Mouse (Mus musculus): ENCODE data around the gene Pld4.
"Not testable (repeated sequence)": the region's sequence is repeated elsewhere in the genome, so short reads cannot be mapped to it uniquely, and the experiment has no call there.

Gene Pld4

GRCm38 (mm10) chr12:112804046-112804445 lies 43.6 kb downstream of the Pld4 start:
- no peak for DNase-seq

DNA sequence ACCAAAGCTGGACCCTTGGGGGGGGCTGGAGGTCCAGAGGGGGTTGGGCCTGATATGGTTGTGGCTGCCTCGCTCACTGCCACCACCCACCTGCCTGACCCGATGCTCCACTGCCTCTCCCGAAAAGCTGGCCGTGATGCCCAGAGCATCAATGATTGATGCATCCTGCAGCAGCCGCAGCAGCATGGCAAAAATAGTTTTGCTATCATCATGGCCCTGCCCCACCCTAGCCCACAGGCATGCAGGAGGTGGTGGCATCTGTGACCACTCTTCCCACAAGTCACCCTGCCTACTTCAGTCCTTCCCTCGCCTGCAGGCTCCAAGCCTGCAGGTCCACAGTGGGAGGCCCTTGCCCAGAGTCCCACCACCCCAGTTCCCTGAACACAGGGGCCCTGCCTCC lies 45.6 kb downstream of the Pld4 start:
- DNase-seq, result no peak

GRCm38 (mm10) chr12:112807796-112808195 lies 47.3 kb downstream of the Pld4 start:
- DNase-seq, result no peak

- DNase-seq, result no peak
Measured at GRCm38 (mm10) chr12:112808212-112808586, 47.7 kb downstream of the Pld4 start.

GRCm38 (mm10) chr12:112808587-112809364 lies 48.3 kb downstream of the Pld4 start, which contains the start of gene Clba1:
TSS of gene Clba1 (plus strand) at chr12:112808937.
- peak; percentile 89 for DNase-seq

- DNase-seq, result no peak
Measured at GRCm38 (mm10) chr12:112809641-112810040, 49.2 kb downstream of the Pld4 start.

DNA sequence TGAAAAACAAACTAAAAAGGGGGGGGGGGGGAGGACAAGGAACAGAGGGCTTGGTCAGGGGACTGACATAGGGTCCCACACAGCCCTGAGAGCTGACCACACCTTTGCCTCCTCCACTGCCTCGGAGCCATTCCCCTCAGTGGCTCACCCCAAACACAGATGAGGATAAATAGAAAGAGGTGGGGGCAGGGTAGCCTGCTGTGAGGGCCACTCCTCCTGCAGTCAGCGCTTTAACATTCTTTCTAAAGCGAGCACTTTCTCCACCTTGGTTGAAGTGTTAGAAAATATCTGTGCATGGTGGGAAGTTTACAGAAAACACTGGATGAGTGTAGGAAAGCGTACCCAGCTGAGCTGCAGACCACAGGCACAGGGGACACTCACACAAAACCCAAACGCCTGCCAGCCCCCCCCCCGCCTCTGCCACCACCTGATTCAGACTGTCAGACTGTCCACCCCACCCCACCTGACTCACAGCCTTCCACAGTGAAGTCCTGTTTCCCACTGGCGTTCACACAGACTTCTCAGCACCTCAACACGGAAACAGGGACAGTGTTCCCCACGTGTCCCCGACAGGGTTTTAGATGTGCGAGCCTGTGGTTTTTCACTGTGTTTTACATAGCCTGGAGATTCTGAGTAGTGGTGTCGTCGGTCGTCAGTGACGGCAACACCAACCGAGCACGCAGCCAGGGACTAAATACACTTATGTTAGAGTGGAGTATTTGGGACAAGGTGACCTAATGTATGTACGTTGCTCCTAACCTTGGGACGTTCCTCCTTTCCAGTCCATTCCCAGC lies 49.8 kb downstream of the Pld4 start:
- no peak for DNase-seq

DNA sequence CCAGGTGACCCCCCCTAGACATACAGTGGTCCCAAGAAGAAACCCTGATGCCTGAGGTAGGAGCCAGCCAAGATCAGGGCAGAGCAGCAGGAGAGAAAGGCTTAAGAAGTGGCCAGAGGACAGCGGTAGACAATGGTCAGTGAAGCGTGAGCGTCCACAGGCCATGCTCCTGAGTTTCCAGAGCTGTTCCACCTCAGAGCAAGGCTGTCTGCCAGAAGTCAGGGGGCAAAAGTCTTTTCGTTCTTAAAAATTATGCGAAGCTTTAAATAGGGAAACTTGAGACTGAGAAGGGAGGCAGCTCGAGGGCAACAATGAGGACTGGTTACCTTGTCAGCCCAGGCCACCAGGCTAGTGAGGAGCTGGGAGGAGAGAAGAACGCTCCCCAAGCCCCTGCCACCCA lies 52.9 kb downstream of the Pld4 start:
- DNase-seq, result no peak

GRCm38 (mm10) chr12:112814682-112815470 lies 54.4 kb downstream of the Pld4 start:
- no peak for DNase-seq

DNA sequence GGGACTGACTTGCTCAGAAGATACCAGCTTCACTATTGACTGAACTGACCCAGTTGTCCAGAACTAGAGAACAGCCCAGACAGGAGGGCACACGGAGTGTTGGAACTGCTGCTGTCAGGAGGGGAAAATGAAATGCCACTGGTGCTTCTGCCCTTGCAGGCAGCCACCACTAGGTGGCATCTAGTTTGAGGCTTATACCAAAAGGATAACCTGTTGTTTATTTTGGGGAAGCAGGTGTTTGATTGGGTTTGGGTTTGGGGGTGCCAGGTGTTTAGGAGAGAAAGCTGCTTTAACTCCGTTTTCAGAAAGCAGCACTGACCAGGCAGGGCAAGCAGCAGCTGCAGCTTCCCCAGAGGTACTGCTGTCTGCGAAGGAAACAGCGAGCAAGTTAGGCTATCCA lies 55.8 kb downstream of the Pld4 start:
- DNase-seq, result peak; percentile 82

DNA sequence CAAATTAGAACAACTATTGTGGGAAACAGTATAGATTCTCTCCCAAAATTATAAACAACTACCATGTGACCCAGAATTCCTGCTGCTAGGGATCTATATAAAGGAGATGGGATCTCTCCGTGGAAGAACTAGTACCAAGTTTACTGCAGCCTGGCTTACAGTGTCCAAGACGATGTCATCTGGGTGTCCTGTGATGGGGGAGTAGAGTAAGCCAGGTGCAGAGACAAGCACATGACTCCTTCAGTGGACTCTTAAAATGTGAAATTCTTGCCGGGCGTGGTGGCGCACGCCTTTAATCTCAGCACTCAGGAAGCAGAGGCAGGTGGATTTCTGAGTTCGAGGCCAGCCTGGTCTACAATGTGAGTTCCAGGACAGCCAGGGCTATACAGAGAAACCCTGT lies 56.4 kb downstream of the Pld4 start:
- DNase-seq, result not testable (repeated sequence)
